Mouse (Mus musculus): ENCODE data around the gene Cdk12. TPM values are rescaled to one million over a fixed set of nuclear protein-coding genes. Genes with fewer than 3 reads are reported as not detected.

Gene Cdk12
- total and polyA plus RNA-seq, 3 experiments, result 8.3 to 52.8 (median 33.0) TPM

DNA sequence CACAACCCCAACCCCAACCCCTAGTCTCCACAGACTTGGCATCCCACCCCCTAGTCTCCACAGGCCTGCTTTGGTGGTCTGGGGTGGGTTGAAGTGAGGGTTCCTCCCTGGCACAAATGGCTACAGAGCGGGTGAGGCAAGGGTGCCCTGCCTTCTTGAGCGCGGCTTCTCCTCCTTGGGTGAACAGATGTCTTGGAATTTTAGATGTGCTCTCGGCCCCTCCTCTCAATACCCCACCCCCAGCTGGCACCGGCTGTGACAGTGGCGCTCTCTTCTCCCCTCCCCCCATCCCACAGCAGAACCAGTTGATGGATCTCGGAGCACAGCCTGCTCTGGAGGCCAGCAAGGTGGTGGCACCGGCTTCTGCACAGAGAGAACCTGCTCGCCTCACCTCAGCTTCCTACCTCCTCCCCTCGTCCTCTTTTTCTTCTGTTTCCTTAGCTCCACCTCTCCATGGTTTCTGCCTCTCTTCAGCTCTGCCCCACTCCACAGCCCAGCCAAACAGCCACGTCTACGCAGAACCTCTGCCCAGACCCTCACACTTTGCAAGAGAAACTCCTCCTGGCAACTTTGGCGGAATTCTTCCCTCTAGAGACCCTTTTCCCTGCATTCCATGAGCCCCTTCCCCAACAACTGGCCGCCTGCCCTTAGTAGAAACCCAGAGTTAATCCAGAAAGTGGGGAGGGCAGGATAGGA, 115.7 kb downstream of the Cdk12 start:
- DNase-seq, result no peak

DNA sequence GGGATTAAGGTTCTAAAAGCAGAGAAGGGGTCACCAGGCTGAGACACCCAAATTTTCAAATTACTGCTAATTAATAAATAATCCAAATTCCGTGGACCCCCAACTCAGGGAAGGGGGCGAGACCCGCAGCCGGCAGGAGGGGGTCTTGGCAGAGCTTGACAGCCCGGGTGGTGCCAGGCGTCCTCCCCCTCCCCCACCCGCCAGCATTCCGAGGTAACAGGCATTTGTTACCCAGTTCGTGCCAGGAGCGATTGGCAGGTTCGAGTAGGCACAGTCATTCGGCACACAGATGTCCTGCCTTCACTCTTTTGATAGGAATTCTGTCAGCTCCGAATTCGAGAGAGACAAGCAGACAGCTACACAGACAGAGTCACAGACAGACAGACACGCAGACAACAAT, 116.3 kb downstream of the Cdk12 start:
- no peak for DNase-seq

DNA sequence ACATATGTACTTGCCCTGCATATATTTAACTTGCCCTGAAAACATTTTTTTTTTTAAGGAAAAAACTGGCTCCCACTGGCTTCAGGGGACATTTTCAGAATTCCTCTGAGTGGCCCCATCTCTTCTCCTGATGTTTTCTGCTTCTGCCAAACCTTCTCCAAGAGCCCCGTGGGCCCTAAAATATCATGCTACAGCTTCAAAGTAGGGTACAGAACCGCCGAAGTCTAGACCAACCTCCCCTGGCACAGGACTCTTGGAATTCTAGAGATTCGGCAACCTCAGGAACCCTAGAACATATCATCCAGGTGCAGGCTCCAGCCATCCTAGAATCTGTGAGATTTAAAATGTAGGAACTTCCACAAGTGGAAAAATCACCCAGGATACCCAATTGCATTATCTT, 116.7 kb downstream of the Cdk12 start:
- no peak for DNase-seq

DNA sequence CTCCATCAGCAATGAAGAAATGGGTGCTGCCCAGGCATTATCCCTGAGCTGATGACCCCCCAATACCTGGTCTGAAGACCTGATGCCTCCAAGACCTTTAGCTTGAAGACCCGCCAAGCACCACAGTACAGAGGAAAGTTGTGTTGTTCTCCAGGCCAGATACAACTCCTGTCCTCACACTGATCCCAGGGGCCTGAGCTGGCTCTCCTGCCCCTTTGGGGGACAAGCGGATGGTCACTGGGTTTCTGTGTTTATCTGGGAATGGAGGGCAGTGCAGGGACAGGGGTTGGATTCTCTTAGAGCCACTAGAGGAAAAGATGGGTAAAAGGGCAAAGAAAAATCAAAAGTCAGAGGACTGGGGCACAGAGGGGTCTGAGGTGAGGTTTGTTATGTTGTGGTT, 117.1 kb downstream of the Cdk12 start:
- no peak for DNase-seq

DNA sequence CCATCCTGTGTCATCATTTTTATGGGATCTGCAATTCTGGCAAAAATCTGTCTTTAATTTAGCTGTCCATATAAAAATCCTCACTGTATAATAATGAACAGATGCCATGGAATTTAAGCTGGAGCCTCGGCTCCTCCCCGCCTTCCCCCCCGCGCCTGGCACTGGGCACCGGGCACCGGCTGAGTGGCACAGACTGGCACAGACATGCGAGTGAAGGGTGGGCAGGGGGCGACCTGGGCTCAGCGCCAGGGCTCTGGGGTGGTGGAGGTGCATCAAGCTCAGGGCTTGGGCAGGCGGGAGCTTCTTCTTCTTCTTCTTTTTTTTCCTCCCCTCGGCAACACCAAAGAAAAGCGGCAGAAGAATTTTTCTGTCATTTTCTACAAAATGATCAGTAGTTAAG, 117.5 kb downstream of the Cdk12 start:
- no peak for DNase-seq

DNA sequence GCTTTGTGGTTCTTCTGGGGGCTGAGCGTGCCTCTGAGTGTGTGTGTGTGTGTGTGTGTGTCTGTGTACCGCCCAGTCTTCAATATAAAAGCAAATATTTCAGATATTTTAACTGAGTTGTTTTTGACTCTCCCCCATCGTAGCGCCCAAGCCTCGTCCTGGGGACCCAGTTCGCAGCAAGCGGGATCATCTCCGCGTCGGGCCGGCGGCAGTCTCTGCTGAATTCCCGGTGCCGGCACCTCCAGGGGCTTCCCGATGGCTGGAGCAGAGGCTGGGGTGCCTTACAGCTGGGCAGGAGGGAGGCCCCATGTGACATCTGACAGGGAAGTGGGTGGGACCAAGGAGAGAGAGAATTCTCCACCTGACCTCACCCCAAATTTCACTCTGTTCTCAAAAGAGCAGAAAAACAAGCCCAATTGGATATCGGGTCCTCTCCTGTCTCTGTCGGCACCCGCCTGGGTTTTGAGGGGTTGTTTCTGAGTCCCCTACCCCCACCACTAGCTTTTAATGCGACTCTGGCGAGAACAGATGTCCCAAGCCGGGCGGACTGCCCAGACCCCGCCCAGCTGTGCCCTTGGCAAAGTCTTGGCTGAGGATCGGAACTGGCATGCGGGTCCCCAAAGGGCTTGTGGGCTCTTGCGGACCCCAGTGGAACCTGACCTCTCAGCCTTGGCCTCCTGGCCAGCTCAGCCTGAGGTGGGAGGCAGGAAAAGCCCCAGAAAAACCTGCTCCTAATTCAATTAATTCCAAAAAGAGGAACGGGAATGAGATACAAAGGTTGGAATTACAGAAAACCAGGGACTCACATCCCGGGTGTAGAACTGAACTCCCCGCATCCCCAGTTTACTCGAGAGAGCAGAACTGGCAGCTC, 118.2 kb downstream of the Cdk12 start:
- DNase-seq, result peak; percentile 29

DNA sequence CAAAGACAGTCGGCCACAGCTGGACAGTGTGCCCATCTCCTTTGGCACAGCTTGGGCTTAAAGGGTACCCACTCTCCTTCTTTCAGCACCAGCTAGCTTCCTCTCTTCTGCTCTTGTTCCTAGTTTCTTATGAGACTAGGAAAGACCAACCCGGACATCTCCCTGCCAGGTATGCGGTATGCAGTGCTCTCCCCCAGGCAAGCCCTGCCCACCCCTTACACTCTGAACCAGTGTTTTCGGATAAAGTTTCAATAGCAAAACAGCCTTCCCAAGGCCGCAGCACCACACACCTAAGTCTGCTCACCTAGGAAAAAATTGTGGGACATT, 118.8 kb downstream of the Cdk12 start:
- no peak for DNase-seq

DNA sequence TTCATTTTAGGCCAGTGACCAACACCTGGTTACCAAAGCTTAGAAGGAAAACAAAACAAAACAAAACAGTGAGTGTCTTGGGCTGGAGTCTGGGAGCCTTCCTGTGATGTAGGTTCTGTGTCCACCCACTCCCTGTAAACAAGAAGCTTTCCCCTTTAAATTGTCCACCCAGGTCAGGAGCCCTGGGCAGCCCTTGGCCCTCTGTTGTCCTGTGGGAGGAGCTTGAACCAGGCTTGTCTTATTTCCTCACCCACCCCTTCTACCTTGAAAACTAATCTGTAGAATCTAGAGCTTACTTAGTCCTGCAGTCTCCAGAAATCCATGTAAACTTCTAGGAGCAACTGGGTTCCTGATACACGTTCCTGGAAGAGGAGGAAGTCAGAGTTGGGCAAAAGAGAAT, 119.3 kb downstream of the Cdk12 start:
- DNase-seq, result no peak

DNA sequence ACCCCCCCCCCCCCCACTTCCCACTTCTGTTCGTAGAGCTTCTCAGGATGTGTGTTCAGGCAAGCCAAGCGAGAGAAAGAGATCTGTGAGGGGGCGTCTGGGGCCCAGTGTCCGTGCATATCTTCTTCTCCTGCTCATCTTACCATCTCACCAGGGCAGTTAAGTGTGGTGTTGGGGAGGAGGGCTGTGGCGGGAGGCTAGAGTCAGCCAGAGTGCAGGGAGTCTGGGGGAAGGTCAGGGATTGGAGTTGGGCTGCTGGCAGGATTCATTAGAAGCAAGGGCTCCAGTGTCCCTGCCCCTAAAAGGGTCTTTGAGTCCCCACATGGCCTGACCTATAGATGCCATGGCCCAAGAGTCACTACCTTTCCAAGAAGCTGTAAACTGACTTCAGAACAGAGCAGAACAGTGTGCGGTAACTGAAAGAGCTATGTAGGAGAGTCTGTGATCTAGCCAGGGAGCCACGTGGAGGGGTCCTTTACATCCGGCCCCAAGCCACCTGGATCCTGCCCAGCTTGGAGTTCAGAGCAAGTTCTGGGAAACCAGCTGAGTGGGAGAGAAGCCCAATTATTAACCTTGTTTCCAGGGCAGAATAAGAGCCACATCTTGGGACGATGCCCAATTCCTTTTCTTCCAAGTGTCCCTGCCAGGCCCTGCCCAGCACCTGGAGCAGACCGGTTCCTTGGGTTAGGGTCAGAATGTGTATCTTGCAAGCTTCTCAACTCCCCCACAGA, 120.4 kb downstream of the Cdk12 start:
- no peak for DNase-seq

DNA sequence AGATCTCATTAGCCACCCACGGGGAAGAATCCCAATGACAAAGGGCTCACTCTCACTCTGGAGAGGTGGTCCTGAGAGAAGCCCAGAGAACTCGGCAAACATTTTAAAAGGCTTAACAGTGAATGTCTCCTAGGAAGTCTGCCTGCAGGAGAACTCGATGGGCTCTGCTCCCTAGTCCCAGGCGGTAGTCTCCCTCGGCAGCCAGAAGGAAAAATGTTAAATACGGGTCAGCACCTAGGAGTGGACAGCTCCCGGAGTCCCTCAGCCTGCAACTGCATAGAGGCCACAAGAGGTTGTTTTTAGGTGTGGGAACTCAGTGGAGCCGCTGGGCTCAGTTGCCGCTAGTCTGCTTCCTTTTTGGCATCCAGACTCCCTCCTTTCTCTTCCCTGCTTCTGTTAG, 121.1 kb downstream of the Cdk12 start:
- peak; percentile 43 for DNase-seq

DNA sequence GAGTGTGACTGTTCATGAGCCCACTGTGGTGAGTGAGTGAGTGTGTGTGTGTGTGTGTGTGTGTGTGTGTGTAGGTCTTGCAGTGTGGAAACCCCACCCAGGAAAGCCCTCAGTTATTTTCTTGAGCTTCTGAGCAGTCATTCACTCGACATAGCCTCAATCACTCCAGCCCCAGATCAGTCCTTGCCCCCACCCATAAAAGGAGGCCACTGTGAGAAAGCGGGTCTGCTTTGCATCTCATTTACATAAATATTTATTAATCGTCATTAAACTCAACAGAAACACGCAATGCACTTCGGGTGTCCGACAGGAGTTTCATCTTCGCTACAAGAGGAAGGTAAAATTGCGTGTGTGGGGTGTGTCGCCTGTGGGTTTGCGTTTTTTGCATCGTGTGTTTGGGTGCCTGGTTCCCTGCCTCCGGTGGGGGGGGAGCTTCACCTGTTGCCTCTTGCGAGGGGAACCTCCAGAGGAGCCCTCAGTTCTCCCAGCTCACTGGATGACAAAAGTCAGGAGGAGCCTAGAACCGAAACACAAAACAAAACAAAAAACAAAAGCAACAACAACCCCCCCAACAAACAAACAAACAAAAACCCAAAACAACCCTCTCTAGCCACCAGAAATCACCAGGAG, 122.4 kb downstream of the Cdk12 start:
- no peak for DNase-seq

DNA sequence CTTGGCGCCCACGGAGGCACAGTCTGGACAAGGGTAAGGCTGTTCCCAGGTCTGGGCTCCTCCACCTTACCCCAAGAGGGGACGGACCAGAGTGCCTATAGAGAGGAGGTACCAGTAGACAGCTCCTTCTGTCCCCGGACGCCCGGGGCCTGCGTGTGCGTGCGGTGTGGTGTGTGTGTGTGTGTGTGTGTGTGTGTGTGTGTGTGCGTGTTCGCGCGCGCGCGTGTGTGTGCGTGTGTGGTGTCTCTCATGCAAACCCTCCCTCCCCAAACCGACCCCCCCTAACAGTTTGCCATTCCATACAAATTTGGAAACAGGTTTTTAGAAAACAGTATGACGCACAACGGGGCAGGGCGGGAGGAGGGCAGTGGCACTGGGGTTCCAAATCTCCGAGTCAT, 123.0 kb downstream of the Cdk12 start:
- DNase-seq, result no peak

DNA sequence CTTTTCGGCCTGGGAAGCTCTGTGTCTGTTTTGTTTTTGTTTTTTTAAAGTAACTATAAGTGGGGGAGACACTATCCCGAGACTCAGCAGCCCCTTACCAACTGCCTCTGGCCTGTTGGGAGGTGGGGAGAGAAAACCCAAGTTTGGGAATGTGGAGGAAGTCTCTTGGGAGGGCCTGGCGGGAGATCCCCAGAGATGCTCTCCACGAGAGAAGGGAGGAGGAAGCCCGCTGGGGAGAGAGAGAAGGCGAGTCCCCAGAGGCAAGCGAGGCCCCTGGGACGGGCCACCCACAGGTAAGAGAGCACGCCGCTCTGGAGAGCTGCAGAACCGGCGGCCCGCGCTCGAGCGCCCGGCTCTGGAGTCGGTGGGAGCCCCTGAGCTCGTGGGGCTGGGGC, 123.9 kb downstream of the Cdk12 start:
- DNase-seq, result no peak

DNA sequence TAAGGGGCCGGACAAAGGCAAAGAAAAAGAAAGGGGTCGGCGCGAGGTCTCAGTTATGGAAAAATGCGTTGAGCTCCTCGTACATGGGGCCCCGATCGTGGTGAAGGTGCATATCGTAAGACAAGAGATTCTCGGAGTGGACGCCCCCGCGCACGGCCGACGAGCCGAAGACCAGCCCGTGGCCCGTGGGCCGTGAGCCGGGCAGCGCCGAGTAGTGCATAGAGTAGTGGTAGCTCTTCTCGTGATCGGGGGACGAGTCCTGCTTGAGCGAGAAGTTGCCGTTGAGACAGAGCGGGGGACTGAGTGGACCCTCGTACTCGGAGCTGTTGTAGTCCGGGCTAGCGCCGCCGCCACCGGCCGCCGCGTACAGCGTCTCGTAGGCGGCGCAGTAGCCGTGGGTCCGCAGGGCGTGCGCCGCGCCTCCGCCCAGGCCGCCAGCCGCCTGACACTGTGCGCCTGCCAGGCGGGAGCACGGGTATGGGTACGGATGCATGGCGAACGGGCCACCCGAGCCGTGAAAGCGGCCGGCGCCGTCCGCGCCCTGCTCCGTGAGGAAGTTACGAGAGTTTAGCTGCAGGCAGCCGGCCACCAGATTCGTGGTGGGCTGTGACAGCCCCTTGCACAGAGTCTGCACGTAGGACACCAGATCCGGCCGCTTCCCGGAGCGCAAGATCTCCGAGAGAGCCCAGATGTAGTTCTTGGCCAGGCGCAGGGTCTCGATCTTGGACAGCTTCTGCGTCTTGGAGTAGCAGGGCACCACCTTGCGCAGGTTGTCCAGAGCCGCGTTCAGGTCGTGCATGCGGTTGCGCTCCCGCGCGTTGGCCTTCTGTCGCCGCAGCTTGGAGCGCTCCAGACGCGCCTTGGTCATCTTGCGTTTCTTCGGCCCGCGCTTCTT, 124.5 kb downstream of the Cdk12 start:
- DNase-seq, result peak; percentile 23

DNA sequence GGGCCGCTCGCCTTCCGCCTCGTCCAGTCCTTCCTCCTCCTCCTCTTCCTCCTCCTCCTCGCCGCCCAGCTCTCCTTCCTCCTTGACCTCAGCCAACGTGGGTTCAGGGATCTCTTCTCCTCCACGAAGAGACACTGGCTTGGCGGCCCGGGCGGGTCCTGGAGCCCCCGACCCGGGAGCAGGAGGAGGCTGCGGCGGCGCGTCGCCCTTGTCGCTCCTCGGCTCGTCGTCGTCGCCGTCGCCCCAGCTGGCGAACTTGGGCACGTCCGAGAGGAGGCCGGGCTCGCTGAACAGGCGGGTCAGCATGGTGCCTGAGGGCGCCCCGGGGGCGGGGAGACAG, 125.1 kb downstream of the Cdk12 start:
- peak; percentile 23 for DNase-seq

Small RNA genes lying within 50 kb of the gene (microRNA-seq; reads per million reads assigned to microRNA genes)
- gene Gm27399 (0 reads per million in 2 experiments), gene Mir5119 (0.22 to 1.2 reads per million in 2 experiments)

Other genes starting within 250 kb of the Cdk12 start
- gene Plxdc1, start 216.6 kb upstream of the Cdk12 start, total RNA-seq (2021), result 10 to 100 TPM; 17.5 to 22.2 TPM
- 11.0 and 13.7 TPM in 2 replicates for gene Plxdc1, start 216.6 kb upstream of the Cdk12 start, polyA plus RNA-seq (2012; rRNA removed)
- 1 to 10 TPM in 1 of 2 experiments, under 1 TPM in 1; 0.29 to 1.2 TPM for gene Arl5c, start 206.9 kb upstream of the Cdk12 start, total RNA-seq (2021)
- 0.43 and 0.87 TPM in 2 replicates for gene Arl5c, start 206.9 kb upstream of the Cdk12 start, polyA plus RNA-seq (2012; rRNA removed)
- 1 to 10 TPM; 6.9 to 9.6 TPM for gene Cacnb1, start 180.0 kb upstream of the Cdk12 start, total RNA-seq (2021)
- gene Cacnb1, start 180.0 kb upstream of the Cdk12 start, polyA plus RNA-seq (2012; rRNA removed), result 14.4 and 14.5 TPM in 2 replicates
- gene Rpl19, start 176.3 kb upstream of the Cdk12 start, total RNA-seq (2021), result 1,000 to 10,000 TPM; 1,223 to 1,284 TPM
- gene Rpl19, start 176.3 kb upstream of the Cdk12 start, polyA plus RNA-seq (2012; rRNA removed), result 128 and 129 TPM in 2 replicates
- 1 to 10 TPM; 3.6 to 4.0 TPM for gene Stac2, start 149.6 kb upstream of the Cdk12 start, total RNA-seq (2021)
- gene Stac2, start 149.6 kb upstream of the Cdk12 start, polyA plus RNA-seq (2012; rRNA removed), result 0.71 and 0.83 TPM in 2 replicates
- gene Fbxl20, start 52.7 kb upstream of the Cdk12 start, total RNA-seq (2021), result 10 to 100 TPM; 22.4 to 29.3 TPM
- 34.6 and 36.2 TPM in 2 replicates for gene Fbxl20, start 52.7 kb upstream of the Cdk12 start, polyA plus RNA-seq (2012; rRNA removed)
- gene Med1, start 9.8 kb upstream of the Cdk12 start, total RNA-seq (2021), result 10 to 100 TPM; 51.9 to 70.1 TPM
- gene Med1, start 9.8 kb upstream of the Cdk12 start, polyA plus RNA-seq (2012; rRNA removed), result 9.3 and 17.5 TPM in 2 replicates
- gene Neurod2, start 126.6 kb downstream of the Cdk12 start, total RNA-seq (2021), result not detected
- gene Neurod2, start 126.6 kb downstream of the Cdk12 start, polyA plus RNA-seq (2012; rRNA removed), result not detected in 2 replicates
- under 1 TPM; 0.17 to 0.55 TPM for gene Ppp1r1b, start 145.3 kb downstream of the Cdk12 start, total RNA-seq (2021)
- 0.22 and 0.37 TPM in 2 replicates for gene Ppp1r1b, start 145.3 kb downstream of the Cdk12 start, polyA plus RNA-seq (2012; rRNA removed)
- 10 to 100 TPM; 20.8 to 23.5 TPM for gene Stard3, start 155.3 kb downstream of the Cdk12 start, total RNA-seq (2021)
- gene Stard3, start 155.3 kb downstream of the Cdk12 start, polyA plus RNA-seq (2012; rRNA removed), result 65.3 and 67.8 TPM in 2 replicates
- gene Tcap, start 180.8 kb downstream of the Cdk12 start, total RNA-seq (2021), result under 1 TPM; 0.31 to 0.32 TPM
- gene Tcap, start 180.8 kb downstream of the Cdk12 start, polyA plus RNA-seq (2012; rRNA removed), result 0.46 and 0.54 TPM in 2 replicates
- gene Pnmt, start 183.4 kb downstream of the Cdk12 start, total RNA-seq (2021), result 100 to 1,000 TPM; 314 to 601 TPM
- gene Pnmt, start 183.4 kb downstream of the Cdk12 start, polyA plus RNA-seq (2012; rRNA removed), result 379 and 598 TPM in 2 replicates
- gene Pgap3, start 197.4 kb downstream of the Cdk12 start, total RNA-seq (2021), result 1 to 10 TPM; 4.7 to 5.9 TPM
- 18.4 and 20.3 TPM in 2 replicates for gene Pgap3, start 197.4 kb downstream of the Cdk12 start, polyA plus RNA-seq (2012; rRNA removed)
- 1 to 10 TPM; 2.4 to 5.9 TPM for gene Erbb2, start 209.4 kb downstream of the Cdk12 start, total RNA-seq (2021)
- gene Erbb2, start 209.4 kb downstream of the Cdk12 start, polyA plus RNA-seq (2012; rRNA removed), result 7.0 and 7.2 TPM in 2 replicates
- 10 to 100 TPM; 88.5 to 93.5 TPM for gene Mien1, start 235.9 kb downstream of the Cdk12 start, total RNA-seq (2021)
- 43.0 and 49.2 TPM in 2 replicates for gene Mien1, start 235.9 kb downstream of the Cdk12 start, polyA plus RNA-seq (2012; rRNA removed)
- gene Grb7, start 243.3 kb downstream of the Cdk12 start, total RNA-seq (2021), result under 1 TPM; 0.35 to 0.45 TPM
- 0.97 and 1.1 TPM in 2 replicates for gene Grb7, start 243.3 kb downstream of the Cdk12 start, polyA plus RNA-seq (2012; rRNA removed)